Mouse (Mus musculus) heart, embryonic 14.5 days (tissue): Measurements from ENCODE around the gene Col9a3. TPM values are rescaled to one million over a fixed set of nuclear protein-coding genes. Genes with fewer than 3 reads are reported as not detected.

Experiments used
- ATAC-seq: fragments of 200-750 bp; cut with Nextera tagmentation; 2 replicates; pipeline ENCODE4 v1.8.0; 2017; ENCODE audit warnings: low read depth, moderate TSS enrichment; ENCODE audit not compliant: insufficient number of reproducible peaks, insufficient read depth, low FRiP score
- H3K27ac ChIP-seq, 2 experiments: fragments of 200-500 bp in 1 of 2; fragments of 300-500 bp in 1 of 2; sonication (generic) in 1 of 2; replicated peaks in 1 of 2; 2 replicates each; pipeline ENCODE4 v1.5.1; 2012 to 2014; ENCODE audit warnings: low read depth in 2 of 2, low read length in 2 of 2, control low read depth in 1 of 2, mild to moderate bottlenecking in 1 of 2, mixed read lengths in 1 of 2; ENCODE audit not compliant: control insufficient read depth in 1 of 2, insufficient read depth in 1 of 2
- H3K27me3 ChIP-seq: fragments of 300-500 bp; sonication (generic); 2 replicates; pipeline ENCODE4 v1.6.1; 2014; ENCODE audit warnings: mild to moderate bottlenecking, low read length, control low read depth; ENCODE audit not compliant: control insufficient read depth, insufficient read depth
- H3K36me3 ChIP-seq: fragments of 300-500 bp; sonication (generic); 2 replicates; pipeline ENCODE4 v1.6.1; 2014; ENCODE audit warnings: mild to moderate bottlenecking, control low read depth, low read length, mixed read lengths; ENCODE audit not compliant: control insufficient read depth, insufficient read depth
- H3K4me1 ChIP-seq, 2 experiments: fragments of 200-500 bp in 1 of 2; fragments of 300-500 bp in 1 of 2; sonication (generic) in 1 of 2; 2 replicates each; pipeline ENCODE4 v1.6.1; 2012 to 2014; ENCODE audit warnings: low read length in 2 of 2, control low read depth in 1 of 2, mixed read lengths in 1 of 2; ENCODE audit not compliant: control insufficient read depth in 2 of 2, insufficient read depth in 2 of 2
- H3K4me2 ChIP-seq: fragments of 300-500 bp; sonication (generic); 2 replicates; pipeline ENCODE4 v1.6.1; 2014; ENCODE audit warnings: mild to moderate bottlenecking, low read length
- H3K4me3 ChIP-seq, 2 experiments: fragments of 200-500 bp in 1 of 2; fragments of 300-500 bp in 1 of 2; sonication (generic) in 1 of 2; 2 replicates each; pipeline ENCODE4 v1.5.1; 2012 to 2014; ENCODE audit warnings: low read length in 2 of 2, mild to moderate bottlenecking in 2 of 2, control low read depth in 1 of 2, low read depth in 1 of 2, moderate library complexity in 1 of 2; ENCODE audit not compliant: control insufficient read depth in 1 of 2, insufficient read depth in 1 of 2
- H3K9ac ChIP-seq: fragments of 300-500 bp; sonication (generic); 2 replicates; pipeline ENCODE4 v1.6.1; 2014; ENCODE audit warnings: mild to moderate bottlenecking, low read length
- H3K9me3 ChIP-seq: fragments of 300-500 bp; sonication (generic); 2 replicates; pipeline ENCODE4 v1.6.1; 2016; ENCODE audit warnings: low read length, control low read depth; ENCODE audit not compliant: control insufficient read depth
- WGBS: fragments of 180-500 bp; shearing (Covaris S2); extraction: QIAGEN DNeasy Blood & Tissue Kit; methylation state at CpG from one replicate; pipeline ENCODE4 v1.1.7; 2014; 5-methylcytosine and 5-hydroxymethylcytosine counted together
- polyA plus RNA-seq: library from polyadenylated mRNA; unstranded; fragments of >200 nt; fragmentation: Nextera tagmentation; extraction: Ambion mirVana; gene quantifications from 2 replicates; pipeline ENCODE4 v1.2.1, GENCODE M21; 2014

The Col9a3 gene
- polyA plus RNA-seq, 1 experiment from 2014 or later, result 12.2 TPM

DNA sequence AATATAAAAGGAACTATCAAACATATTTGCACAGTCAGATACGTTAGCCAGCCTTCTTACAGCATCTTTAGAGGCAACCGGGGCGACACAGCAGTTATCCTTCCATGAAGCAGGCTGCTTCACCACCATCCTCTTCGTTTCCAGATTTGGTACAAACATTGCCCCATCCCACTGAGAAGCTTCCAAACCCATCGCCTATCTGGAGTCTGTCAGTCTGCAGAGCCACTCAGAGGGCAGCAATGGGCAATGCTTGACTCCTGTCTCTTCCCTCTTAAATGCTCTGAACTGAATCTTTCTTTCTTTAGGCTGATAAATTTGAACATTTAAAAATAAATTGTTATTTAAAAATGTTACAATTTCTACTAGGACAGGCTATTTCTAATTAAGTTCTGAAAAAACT is 60.8 kb downstream of the Col9a3 start:
- no peak overlapping the region for H3K27ac ChIP-seq
- H3K9ac ChIP-seq, result no peak overlapping the region
- H3K4me2 ChIP-seq, result no peak overlapping the region
- no peaks in the 10 kb centered on the region for H3K9me3 ChIP-seq
- WGBS, result 85% methylated on average over 5 of the region's 5 CpGs
- no peaks in the 10 kb centered on the region; a peak in 1 of 4 replicates for H3K4me1 ChIP-seq
- no peaks in the 10 kb centered on the region for H3K27me3 ChIP-seq
- no peak for ATAC-seq
- no peak overlapping the region for H3K4me3 ChIP-seq
- H3K36me3 ChIP-seq, result peaks cover 26% of the 10 kb centered on the region

- Histone ChIP-seq H3K4me2 (peak overlapping the region; percentile 59), H3K27ac (no peak overlapping the region), H3K4me1 (no peaks in the 10 kb centered on the region; a peak in 1 of 4 replicates), H3K36me3 (peaks cover 30% of the 10 kb centered on the region), H3K9me3 (no peaks in the 10 kb centered on the region), H3K9ac (peak overlapping the region; percentile 64), H3K4me3 (peak overlapping the region; percentile 0 to 14; a peak in 3 of 4 replicates), H3K27me3 (no peaks in the 10 kb centered on the region)
- ATAC-seq, result no peak
- 34% methylated on average over 42 of the region's 42 CpGs for WGBS
These were observed 62.0 kb downstream of the Col9a3 start for GRCm38 (mm10) chr2:180659353-180660150.

DNA sequence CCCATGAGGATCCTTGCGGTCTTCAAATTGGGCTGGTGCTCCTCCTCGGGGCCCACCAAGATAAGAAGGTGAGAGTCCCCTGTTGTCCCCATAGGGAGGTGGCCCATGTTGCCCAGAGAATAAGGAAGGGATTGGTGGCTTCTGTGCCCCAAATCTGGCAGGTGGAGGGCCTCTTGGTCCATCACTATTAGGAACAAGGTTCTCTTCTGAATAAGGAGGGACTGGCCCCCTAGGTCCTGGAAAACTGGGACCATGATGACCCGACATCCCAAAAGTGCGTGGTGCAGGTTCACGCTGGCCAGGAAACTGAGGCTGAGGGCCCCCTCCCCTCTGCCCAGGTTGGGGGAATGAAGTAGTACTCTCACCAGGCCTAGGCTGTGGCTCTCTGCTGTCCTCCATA is 62.9 kb downstream of the Col9a3 start:
- Histone ChIP-seq H3K36me3 (peaks cover 39% of the 10 kb centered on the region), H3K27ac (no peak overlapping the region), H3K4me1 (no peaks in the 10 kb centered on the region; a peak in 1 of 4 replicates), H3K27me3 (no peaks in the 10 kb centered on the region), H3K9me3 (no peaks in the 10 kb centered on the region), H3K9ac (no peak overlapping the region), H3K4me3 (no peak overlapping the region), H3K4me2 (no peak overlapping the region)
- no peak for ATAC-seq
- 84% methylated on average over 5 of the region's 5 CpGs for WGBS

DNA sequence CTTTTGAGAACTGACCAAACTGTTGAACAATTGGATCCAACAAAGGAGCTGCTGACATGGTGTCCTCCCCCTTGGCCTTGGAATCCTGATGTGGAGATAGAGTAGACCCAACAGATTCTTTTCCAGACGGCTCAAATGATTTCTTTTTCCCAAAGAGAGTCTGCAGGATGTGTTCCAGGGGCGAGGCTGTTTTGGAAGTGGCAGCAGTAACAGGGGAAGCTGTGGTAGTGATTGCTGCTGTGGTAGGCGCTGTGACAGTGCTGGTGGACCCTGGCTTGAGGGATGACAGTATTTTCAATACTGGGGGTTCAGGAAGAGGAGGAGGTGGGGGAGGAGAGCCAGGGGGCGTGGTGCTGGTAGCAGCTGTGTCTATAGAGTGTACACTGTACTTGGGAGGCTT is 64.4 kb downstream of the Col9a3 start:
- Histone ChIP-seq H3K4me1 (no peaks in the 10 kb centered on the region; a peak in 1 of 4 replicates), H3K4me3 (no peak overlapping the region), H3K27ac (no peak overlapping the region), H3K36me3 (peaks cover 54% of the 10 kb centered on the region), H3K9me3 (no peaks in the 10 kb centered on the region), H3K9ac (no peak overlapping the region), H3K4me2 (no peak overlapping the region), H3K27me3 (no peaks in the 10 kb centered on the region)
- WGBS, result 73% methylated on average over 4 of the region's 4 CpGs
- no peak for ATAC-seq

Other genes starting within 250 kb of the Col9a3 start
- gene Slco4a1, start 141.5 kb upstream of the Col9a3 start, polyA plus RNA-seq, result 0.26 TPM in 2 replicates
- gene Ntsr1, start 97.8 kb upstream of the Col9a3 start, polyA plus RNA-seq, result 1.6 and 2.6 TPM in 2 replicates
- gene Mrgbp, start 16.5 kb upstream of the Col9a3 start, polyA plus RNA-seq, result 23.5 and 24.4 TPM in 2 replicates
- gene Ogfr, start 8.5 kb upstream of the Col9a3 start, polyA plus RNA-seq, result 54.6 and 55.0 TPM in 2 replicates
- not detected in 2 replicates for gene Tcfl5, start 44.9 kb downstream of the Col9a3 start, polyA plus RNA-seq
- 16.4 and 18.9 TPM in 2 replicates for gene Dido1, start 112.2 kb downstream of the Col9a3 start, polyA plus RNA-seq
- gene Gid8, start 112.3 kb downstream of the Col9a3 start, polyA plus RNA-seq, result 49.0 and 50.5 TPM in 2 replicates
- gene Slc17a9, start 127.5 kb downstream of the Col9a3 start, polyA plus RNA-seq, result 0.43 and 0.55 TPM in 2 replicates
- not detected in 2 replicates for gene Bhlhe23, start 179.1 kb downstream of the Col9a3 start, polyA plus RNA-seq